Mouse (Mus musculus) liver, postnatal 0 days (tissue): ENCODE results near the gene Yrdc. TPM values are rescaled to one million over a fixed set of nuclear protein-coding genes. Genes with fewer than 3 reads are reported as not detected.

ENCODE experiments used
- ATAC-seq: fragments of 200-750 bp; cut with Nextera tagmentation; 2 replicates; pipeline ENCODE4 v1.8.0; 2017; ENCODE audit warnings: mild to moderate bottlenecking, moderate library complexity
- DNase-seq: peaks from one replicate; pipeline ENCODE4 v3.0.0-alpha.2; 2016
- H3K27ac ChIP-seq: fragments of 300-500 bp; sonication (generic); 2 replicates; pipeline ENCODE4 v1.5.1; 2014; ENCODE audit warnings: antibody characterized with exemption, moderate library complexity, mild to moderate bottlenecking, low read depth
- H3K27me3 ChIP-seq: fragments of 300-500 bp; sonication (generic); 2 replicates; pipeline ENCODE4 v1.6.1; 2014; ENCODE audit warnings: low read length, control low read depth, mixed read lengths; ENCODE audit not compliant: insufficient read depth
- H3K36me3 ChIP-seq: fragments of 300-500 bp; sonication (generic); replicated peaks from 2 replicates; pipeline ENCODE4 v1.6.1; 2014; ENCODE audit warnings: mild to moderate bottlenecking, control low read depth, low read length, moderate library complexity, mixed read lengths; ENCODE audit not compliant: insufficient read depth
- H3K4me1 ChIP-seq: fragments of 300-500 bp; sonication (generic); 2 replicates; pipeline ENCODE4 v1.6.1; 2014; ENCODE audit warnings: antibody characterized with exemption, mild to moderate bottlenecking, control low read depth; ENCODE audit not compliant: insufficient read depth
- H3K4me2 ChIP-seq: fragments of 300-500 bp; sonication (generic); 2 replicates; pipeline ENCODE4 v1.6.1; 2014; ENCODE audit warnings: low read depth, mild to moderate bottlenecking, low read length, moderate library complexity, mixed read lengths
- H3K4me3 ChIP-seq: fragments of 300-500 bp; sonication (generic); 2 replicates; pipeline ENCODE4 v1.5.1; 2014; ENCODE audit warnings: low read depth, low read length
- H3K9ac ChIP-seq: fragments of 300-500 bp; sonication (generic); replicated peaks from 2 replicates; pipeline ENCODE4 v1.6.1; 2014; ENCODE audit warnings: mild to moderate bottlenecking, moderate library complexity
- H3K9me3 ChIP-seq: fragments of 300-500 bp; sonication (generic); 2 replicates; pipeline ENCODE4 v1.6.1; 2016; ENCODE audit warnings: mild to moderate bottlenecking, control low read depth, low read length, mixed read lengths
- CTCF ChIP-seq: sonication (generic); IDR thresholded peaks from 2 replicates; pipeline ENCODE4 v1.5.1; 2016; ENCODE audit warnings: antibody characterized with exemption, low read depth
- EP300 ChIP-seq: IDR thresholded peaks from 2 replicates; pipeline ENCODE4 v1.6.1; 2016; ENCODE audit warnings: antibody characterized with exemption, low read depth, mild to moderate bottlenecking
- WGBS: fragments of 180-500 bp; shearing (Covaris S2); extraction: QIAGEN DNeasy Blood & Tissue Kit; methylation state at CpG from one replicate; pipeline ENCODE4 v1.1.7; 2014; ENCODE audit not compliant: insufficient replicate concordance; 5-methylcytosine and 5-hydroxymethylcytosine counted together
- polyA plus RNA-seq: library from polyadenylated mRNA; unstranded; fragments of >200 nt; fragmentation: Nextera tagmentation; extraction: Ambion mirVana; gene quantifications from 2 replicates; pipeline ENCODE4 v1.2.1, GENCODE M21; 2015

The Yrdc gene
- polyA plus RNA-seq, 1 experiment from 2014 or later: 15.4 TPM

GRCm38 (mm10) chr4:124888702-124889101 is 38.2 kb downstream of the Yrdc start:
- Histone ChIP-seq H3K27ac (no peak overlapping the region), H3K9ac (no peak overlapping the region), H3K27me3 (peaks cover 29% of the 10 kb centered on the region), H3K4me1 (no peaks in the 10 kb centered on the region), H3K9me3 (no peaks in the 10 kb centered on the region), H3K36me3 (no peaks in the 10 kb centered on the region), H3K4me2 (no peak overlapping the region), H3K4me3 (no peak overlapping the region)
- DNase-seq (no peak), ATAC-seq (no peak)
- 68% methylated on average over 7 of the region's 7 CpGs for WGBS
- TF ChIP-seq CTCF: no peak
- TF ChIP-seq EP300: no peak

- H3K27ac ChIP-seq: no peak overlapping the region
- H3K4me3 ChIP-seq: no peak overlapping the region
- no peak overlapping the region for H3K4me2 ChIP-seq
- H3K27me3 ChIP-seq: peaks cover 32% of the 10 kb centered on the region
- TF ChIP-seq CTCF: no peak
- TF ChIP-seq EP300: no peak
- no peaks in the 10 kb centered on the region for H3K9me3 ChIP-seq
- ATAC-seq: no peak
- 80% methylated on average over 2 of the region's 2 CpGs for WGBS
- no peak overlapping the region for H3K9ac ChIP-seq
- no peaks in the 10 kb centered on the region for H3K4me1 ChIP-seq
- no peak for DNase-seq
- H3K36me3 ChIP-seq: no peaks in the 10 kb centered on the region
Observed at GRCm38 (mm10) chr4:124889935-124890334, 39.5 kb downstream of the Yrdc start.

GRCm38 (mm10) chr4:124890831-124891230 is 40.4 kb downstream of the Yrdc start:
- 73% methylated on average over 5 of the region's 5 CpGs for WGBS
- H3K36me3 ChIP-seq: no peaks in the 10 kb centered on the region
- ATAC-seq (no peak), DNase-seq (no peak)
- H3K4me3 ChIP-seq: no peak overlapping the region
- no peaks in the 10 kb centered on the region for H3K4me1 ChIP-seq
- no peaks in the 10 kb centered on the region for H3K9me3 ChIP-seq
- peaks cover 40% of the 10 kb centered on the region for H3K27me3 ChIP-seq
- H3K9ac ChIP-seq: no peak overlapping the region
- TF ChIP-seq CTCF: no peak
- no peak for TF ChIP-seq EP300
- no peak overlapping the region for H3K27ac ChIP-seq
- H3K4me2 ChIP-seq: no peak overlapping the region

- WGBS: 39% methylated on average over 6 of the region's 6 CpGs
- H3K27ac ChIP-seq: no peak overlapping the region
- no peak overlapping the region for H3K4me2 ChIP-seq
- H3K36me3 ChIP-seq: no peaks in the 10 kb centered on the region
- no peak overlapping the region for H3K9ac ChIP-seq
- no peaks in the 10 kb centered on the region for H3K4me1 ChIP-seq
- H3K27me3 ChIP-seq: peaks cover 41% of the 10 kb centered on the region
- no peaks in the 10 kb centered on the region for H3K9me3 ChIP-seq
- ATAC-seq (no peak), DNase-seq (no peak)
- TF ChIP-seq EP300: no peak
- TF ChIP-seq CTCF: no peak
- H3K4me3 ChIP-seq: no peak overlapping the region
Observed at GRCm38 (mm10) chr4:124893769-124894168, 43.3 kb downstream of the Yrdc start.

- Histone ChIP-seq H3K27ac (no peak overlapping the region), H3K27me3 (peaks cover 38% of the 10 kb centered on the region), H3K9me3 (no peaks in the 10 kb centered on the region), H3K4me1 (no peaks in the 10 kb centered on the region), H3K9ac (no peak overlapping the region), H3K4me2 (peak overlapping the region; percentile 57), H3K4me3 (peak overlapping the region; percentile 17; the same call in 1 of the 2 replicates), H3K36me3 (no peaks in the 10 kb centered on the region)
- TF ChIP-seq EP300: no peak
- no peak for TF ChIP-seq CTCF
- DNase-seq (no peak), ATAC-seq (no peak)
- WGBS: 3% methylated on average over 82 of the region's 83 CpGs
Observed at GRCm38 (mm10) chr4:124894508-124895428, 44.3 kb downstream of the Yrdc start.

- no peak overlapping the region for H3K4me2 ChIP-seq
- TF ChIP-seq EP300 (no peak), CTCF (no peak)
- H3K27me3 ChIP-seq: peaks cover 33% of the 10 kb centered on the region
- no peak for ATAC-seq
- no peaks in the 10 kb centered on the region for H3K9me3 ChIP-seq
- WGBS: 66% methylated on average over 10 of the region's 10 CpGs
- H3K36me3 ChIP-seq: no peaks in the 10 kb centered on the region
- no peak overlapping the region for H3K4me3 ChIP-seq
- H3K27ac ChIP-seq: no peak overlapping the region
- no peak for DNase-seq
- no peaks in the 10 kb centered on the region for H3K4me1 ChIP-seq
- no peak overlapping the region for H3K9ac ChIP-seq
Observed at GRCm38 (mm10) chr4:124898428-124898827, 47.9 kb downstream of the Yrdc start.
